Mouse (Mus musculus): ENCODE data around the gene 1700008O03Rik.

DNA sequence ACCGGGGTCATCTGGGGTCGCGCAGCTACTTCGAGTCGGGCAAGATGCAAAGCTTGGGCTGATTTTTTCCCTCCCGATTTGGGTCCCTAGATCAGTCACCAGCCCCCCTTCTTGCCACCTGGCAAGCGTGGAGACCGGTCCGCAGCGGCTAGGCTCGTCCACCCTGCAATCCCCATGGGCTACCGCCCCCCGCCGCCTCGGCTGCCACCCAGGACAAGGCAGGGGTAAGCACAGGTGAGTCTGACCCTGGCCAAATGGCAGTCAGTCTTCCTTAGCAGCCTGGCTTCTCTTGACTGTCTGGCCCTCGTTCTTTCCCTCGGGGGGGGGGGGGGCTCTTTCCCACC is 932 bp downstream of the 1700008O03Rik start:
- no peak for TF ChIP-seq CTCF (IDR thresholded peaks at IDR 0.05; ENCODE audit: borderline replicate concordance, insufficient read depth, low read length)
- TF ChIP-seq POLR2A (IDR thresholded peaks at IDR 0.05; ENCODE audit: low read depth, low read length), result no peak
